Mouse (Mus musculus) CH12.LX (cell line): ENCODE measurements around the gene Phlpp2.

Experiments
- CHD1 ChIP-seq: IDR thresholded peaks from 2 replicates; pipeline ENCODE4 v1.6.1; 2012; ENCODE audit warnings: low read depth, low read length, improper control_type of control experiment, inconsistent platforms
- CHD2 ChIP-seq: IDR thresholded peaks from 2 replicates; pipeline ENCODE4 v1.6.1; 2011; ENCODE audit warnings: low read length, improper control_type of control experiment
- CTCF ChIP-seq, 2 experiments: IDR thresholded peaks in 1 of 2; conservative IDR thresholded peaks in 1 of 2; 2 replicates each; pipeline ENCODE4 v1.5.1; 2011 to 2012; ENCODE audit warnings: low read depth in 2 of 2, low read length in 2 of 2, improper control_type of control experiment in 1 of 2, inconsistent platforms in 1 of 2, mild to moderate bottlenecking in 1 of 2, moderate library complexity in 1 of 2
- EP300 ChIP-seq: IDR thresholded peaks from 2 replicates; pipeline ENCODE4 v1.6.1; 2011; ENCODE audit warnings: low read length, improper control_type of control experiment
- JUN ChIP-seq: IDR thresholded peaks from 2 replicates; pipeline ENCODE4 v1.6.1; 2011; ENCODE audit warnings: low read depth, mild to moderate bottlenecking, low read length, improper control_type of control experiment, moderate library complexity; ENCODE audit not compliant: insufficient read depth
- MAZ ChIP-seq: IDR thresholded peaks from 2 replicates; pipeline ENCODE4 v1.6.1; 2012; ENCODE audit warnings: low read depth, mild to moderate bottlenecking, inconsistent platforms, low read length, improper control_type of control experiment, moderate library complexity
- NELFE ChIP-seq: IDR thresholded peaks from 2 replicates; pipeline ENCODE4 v1.6.1; 2011; ENCODE audit warnings: low read depth, low read length, improper control_type of control experiment
- POLR2A ChIP-seq: IDR thresholded peaks from 2 replicates; pipeline ENCODE4 v1.6.1; 2011; ENCODE audit warnings: low read depth, mild to moderate bottlenecking, improper control_type of control experiment, low read length
- RAD21 ChIP-seq: IDR thresholded peaks from 2 replicates; pipeline ENCODE4 v1.6.1; 2011; ENCODE audit warnings: low read depth, mild to moderate bottlenecking, low read length, improper control_type of control experiment, moderate library complexity
- SIN3A ChIP-seq: IDR thresholded peaks from 2 replicates; pipeline ENCODE4 v1.6.1; 2012; ENCODE audit warnings: low read length, improper control_type of control experiment, inconsistent platforms
- SMC3 ChIP-seq: IDR thresholded peaks from 2 replicates; pipeline ENCODE4 v1.6.1; 2011; ENCODE audit warnings: low read depth, low read length, improper control_type of control experiment
- USF2 ChIP-seq: conservative IDR thresholded peaks from 2 replicates; pipeline ENCODE4 v1.6.1; 2011; ENCODE audit warnings: low read depth, low read length, improper control_type of control experiment
- ZC3H11A ChIP-seq: IDR thresholded peaks from 2 replicates; pipeline ENCODE4 v1.6.1; 2012; ENCODE audit warnings: low read depth, mild to moderate bottlenecking, inconsistent platforms, low read length, improper control_type of control experiment
- ZNF384 ChIP-seq: IDR thresholded peaks from 2 replicates; pipeline ENCODE4 v1.6.1; 2012; ENCODE audit warnings: low read depth, low read length, improper control_type of control experiment, inconsistent platforms

GRCm38 (mm10) chr8:109890794-109891585 lies 22.6 kb downstream of the Phlpp2 start:
- no peak for TF ChIP-seq SMC3
- no peak for TF ChIP-seq POLR2A
- TF ChIP-seq RAD21: no peak
- TF ChIP-seq EP300: no peak
- TF ChIP-seq CHD2: no peak
- no peak for TF ChIP-seq MAZ
- TF ChIP-seq CTCF (conservative IDR thresholded peaks at IDR 0.05 in 1 of 2, IDR thresholded peaks at IDR 0.05 in 1 of 2; ENCODE audit: low read depth in 2 of 2, low read length in 2 of 2): no peak
- TF ChIP-seq JUN: no peak
- no peak for TF ChIP-seq USF2
- no peak for TF ChIP-seq ZNF384
- TF ChIP-seq SIN3A: no peak
- TF ChIP-seq ZC3H11A: no peak
- TF ChIP-seq NELFE: no peak
- TF ChIP-seq CHD1: no peak
